Mouse (Mus musculus) layer of hippocampus, postnatal 25 days (tissue): ENCODE results near the gene Capn10. TPM values are rescaled to one million over a fixed set of nuclear protein-coding genes. Genes with fewer than 3 reads are reported as not detected.

Experiments
- DNase-seq, 2 experiments: peaks; one replicate each; pipeline ENCODE4 v3.0.0; 2022; ENCODE audit warnings: mixed read lengths in 2 of 2, low spot score in 1 of 2; ENCODE audit errors: extremely low spot score in 1 of 2
- total RNA-seq, 2 experiments: library from RNA; stranded (reverse); gene quantifications; 2 replicates each; pipeline ENCODE4 v1.2.3; 2021

Capn10 gene
- total RNA-seq: 10 to 100 TPM; 40.8 to 49.5 TPM

DNA sequence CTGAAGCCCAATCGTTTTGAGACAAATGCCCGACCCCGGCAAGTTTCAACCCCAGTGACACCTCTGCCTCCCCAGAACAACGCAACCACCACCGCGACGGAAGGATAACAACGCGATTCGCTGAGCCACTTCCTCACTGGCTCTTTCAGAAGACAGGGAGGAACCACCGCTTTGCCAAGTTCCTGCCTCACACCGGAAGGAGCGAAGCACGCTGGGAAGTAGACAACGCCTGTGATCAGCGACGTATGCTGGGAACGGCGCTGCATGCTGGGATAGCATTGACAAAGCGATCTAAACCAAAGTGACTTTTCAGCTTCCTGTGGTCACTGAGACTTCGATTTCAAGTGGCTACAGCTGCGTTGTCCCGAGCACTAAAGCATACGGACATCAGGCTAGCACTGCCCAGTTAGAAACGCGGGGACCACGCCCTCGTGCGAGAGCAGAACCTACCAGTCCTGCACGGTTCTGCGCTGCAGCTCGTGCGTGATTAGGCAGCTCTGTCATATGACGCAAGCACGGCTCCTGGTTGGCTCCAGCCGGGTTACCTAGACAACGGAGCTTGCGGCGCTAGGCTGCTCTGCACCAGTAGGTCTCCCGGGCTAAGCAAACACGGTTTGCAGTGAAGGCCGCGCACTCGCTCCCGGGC is at the start of gene Capn10:
Capn10 (plus strand) TSS at position 195 of the 646 bp plus-strand sequence.
- DNase-seq: peak; percentile 80 to 93

- no peak for DNase-seq
Measured at GRCm38 (mm10) chr1:92888901-92889655, 45.1 kb upstream of the Capn10 start.

GRCm38 (mm10) chr1:92892791-92893190 is 41.4 kb upstream of the Capn10 start:
- DNase-seq: no peak

GRCm38 (mm10) chr1:92893896-92894295 is 40.3 kb upstream of the Capn10 start:
- no peak for DNase-seq

DNA sequence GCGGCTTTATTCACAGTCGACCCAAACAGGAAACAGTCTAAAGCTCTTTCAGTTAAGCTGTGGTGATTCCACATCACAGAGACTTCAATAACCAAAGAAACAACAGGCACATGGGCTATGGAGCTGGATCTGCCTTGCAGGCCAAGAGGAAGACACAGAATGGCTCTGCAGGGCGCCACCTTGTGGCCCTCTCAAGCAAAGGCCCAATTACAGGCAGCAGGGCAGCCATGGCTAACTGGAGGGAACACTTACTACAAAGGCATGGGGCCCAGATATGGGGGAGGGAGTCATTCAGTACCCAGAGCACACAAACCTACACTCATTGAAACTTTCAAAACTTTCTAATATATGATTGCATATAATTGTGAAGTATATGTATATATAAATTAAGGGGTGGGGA is 39.1 kb upstream of the Capn10 start:
- DNase-seq: peak; percentile 61 to 76

GRCm38 (mm10) chr1:92902786-92903185 is 31.4 kb upstream of the Capn10 start, which contains the start of gene Ankmy1:
Ankmy1 (minus strand) TSS chr1:92902906.
- DNase-seq: peak; percentile 37 to 51

GRCm38 (mm10) chr1:92903627-92904026 is 30.5 kb upstream of the Capn10 start:
- DNase-seq: no peak

- DNase-seq: no peak
Measured at GRCm38 (mm10) chr1:92905703-92906310, 28.4 kb upstream of the Capn10 start.

DNA sequence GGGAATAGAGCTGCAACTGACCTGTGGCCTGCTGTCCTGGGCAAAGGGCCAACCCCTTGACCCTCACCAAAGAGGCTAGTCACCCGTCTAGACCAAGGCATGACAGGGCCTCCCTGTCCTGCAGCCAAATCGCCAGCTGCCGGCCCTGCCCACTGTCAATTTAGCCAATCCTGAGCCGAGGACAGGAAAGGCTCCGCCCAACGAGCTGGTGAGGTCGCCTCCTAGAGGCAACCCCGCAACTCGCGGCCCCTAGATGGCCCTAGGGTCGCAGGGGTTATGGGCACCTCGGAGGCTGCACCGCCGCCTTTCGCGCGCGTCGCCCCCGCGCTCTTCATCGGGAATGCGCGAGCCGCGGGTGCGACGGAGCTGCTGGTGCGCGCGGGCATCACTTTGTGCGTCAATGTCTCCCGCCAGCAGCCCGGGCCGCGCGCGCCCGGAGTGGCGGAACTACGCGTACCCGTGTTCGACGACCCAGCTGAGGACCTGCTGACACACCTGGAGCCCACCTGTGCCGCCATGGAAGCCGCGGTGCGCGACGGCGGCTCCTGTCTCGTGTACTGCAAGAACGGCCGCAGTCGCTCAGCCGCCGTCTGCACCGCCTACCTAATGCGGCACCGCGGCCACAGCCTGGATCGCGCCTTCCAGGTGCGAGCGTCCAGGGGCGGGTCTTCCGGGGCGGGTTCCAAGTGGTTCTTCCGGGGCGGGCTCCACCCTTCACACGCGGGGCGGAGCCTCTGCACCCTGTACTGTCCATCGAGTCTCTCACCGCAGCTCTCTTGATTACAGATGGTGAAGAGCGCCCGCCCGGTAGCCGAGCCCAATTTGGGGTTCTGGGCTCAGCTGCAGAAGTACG is 27.2 kb upstream of the Capn10 start, which contains the start of gene Dusp28:
Dusp28 (plus strand) TSS at position 203 of the 853 bp plus-strand sequence.
- DNase-seq: peak; percentile 65 to 70

DNA sequence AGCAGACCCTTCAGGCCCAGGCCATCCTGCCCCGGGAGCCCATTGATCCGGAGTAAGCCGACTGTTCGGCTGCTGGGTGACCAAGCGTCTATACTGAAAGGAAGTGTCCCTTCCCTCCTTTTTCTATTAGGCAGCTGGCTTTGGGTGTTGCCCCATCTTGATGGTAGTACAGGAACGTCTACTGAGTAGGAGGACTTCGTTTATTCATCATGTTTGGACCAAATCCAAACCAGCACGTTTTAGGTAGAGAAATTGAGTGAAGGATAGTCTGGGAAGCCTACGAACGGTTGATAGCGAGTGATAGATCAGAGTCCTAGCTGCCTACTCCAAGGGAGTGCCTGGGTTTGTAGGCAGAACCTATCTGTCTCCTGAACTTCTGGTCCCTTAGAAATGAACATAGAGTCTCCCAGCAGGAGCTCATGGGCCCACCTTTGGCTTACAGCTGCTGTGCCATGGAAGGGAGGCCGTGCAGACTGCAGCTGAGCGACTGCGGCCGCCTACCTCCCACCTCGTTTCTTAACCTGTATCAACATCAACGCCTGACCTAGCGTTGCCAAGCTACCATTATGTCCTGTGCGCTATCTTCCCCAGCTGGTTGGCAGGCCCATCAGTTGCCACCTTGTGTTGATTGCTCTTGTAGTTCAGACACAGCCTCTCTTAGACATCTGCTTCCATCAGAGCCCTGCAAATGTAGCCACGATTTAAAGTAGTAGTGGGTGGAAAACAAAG is 26.4 kb upstream of the Capn10 start:
- DNase-seq: no peak

DNA sequence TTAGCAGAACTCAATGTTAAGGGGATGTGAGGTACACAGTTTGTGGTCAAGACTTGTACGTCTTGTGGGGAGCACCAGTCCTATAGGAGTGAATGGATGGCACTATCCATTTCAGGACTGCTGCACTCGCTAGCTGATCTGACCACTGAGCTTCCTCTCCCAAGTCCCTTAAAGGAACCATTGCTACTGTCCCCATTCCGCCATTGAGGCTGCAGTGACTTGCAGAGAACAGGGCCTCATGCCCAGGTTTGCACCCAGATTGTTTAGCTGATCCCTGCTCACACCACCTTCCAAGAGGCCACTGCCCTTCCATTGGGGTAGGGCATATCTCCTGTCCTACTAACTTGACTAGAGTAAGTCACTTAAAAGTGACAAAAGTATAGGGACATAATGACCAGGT is 25.5 kb upstream of the Capn10 start:
- DNase-seq: no peak

DNA sequence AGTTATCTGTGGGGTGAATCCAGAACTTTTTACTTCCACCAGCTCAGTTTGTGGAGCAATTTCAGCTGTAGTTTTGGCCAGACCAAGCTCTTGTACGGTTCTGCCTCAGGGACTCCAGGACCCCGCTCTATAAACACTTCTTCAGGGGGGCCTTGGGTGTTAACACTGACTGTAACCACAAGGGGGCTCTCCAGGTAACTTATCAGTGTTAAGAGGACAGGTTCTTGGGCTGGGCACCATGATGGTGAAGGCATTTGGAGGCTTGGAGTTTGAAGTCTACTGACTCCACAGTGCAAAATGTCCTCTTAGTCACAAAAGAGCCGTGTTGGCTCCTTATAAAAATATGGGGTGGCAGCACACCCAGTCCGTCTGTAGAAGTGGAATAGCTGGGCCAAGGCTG is 25.1 kb upstream of the Capn10 start:
- DNase-seq: no peak

- peak; percentile 61 to 66 for DNase-seq
Measured at GRCm38 (mm10) chr1:92910239-92910885, 23.8 kb upstream of the Capn10 start, which contains the start of gene Rnpepl1. Rnpepl1 (plus strand) TSS chr1:92910783.

GRCm38 (mm10) chr1:92910925-92911720 is 23.1 kb upstream of the Capn10 start:
- DNase-seq: peak; percentile 60 to 64

DNA sequence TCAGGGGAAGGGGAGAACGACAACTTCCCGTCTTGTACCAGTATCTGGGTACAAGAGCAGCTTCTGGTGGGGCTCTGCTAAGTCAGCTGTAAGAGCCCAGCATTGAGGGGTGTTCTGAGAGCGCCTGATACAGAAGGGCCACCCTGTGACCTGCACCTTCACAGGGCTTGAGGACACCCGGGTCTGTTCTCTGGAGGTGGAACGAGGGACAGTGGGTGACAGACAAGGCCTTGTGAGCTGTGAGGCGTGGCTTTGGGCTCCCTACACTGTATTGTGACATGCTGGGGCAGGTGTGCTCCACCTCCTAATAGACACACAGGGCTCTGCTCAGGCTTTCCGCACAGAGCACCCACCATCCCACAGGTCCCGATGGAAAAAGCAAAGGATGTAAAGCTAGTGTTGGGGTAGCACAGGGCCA is 22.4 kb upstream of the Capn10 start:
- DNase-seq: no peak

GRCm38 (mm10) chr1:92912286-92912685 is 21.9 kb upstream of the Capn10 start:
- DNase-seq: no peak

DNA sequence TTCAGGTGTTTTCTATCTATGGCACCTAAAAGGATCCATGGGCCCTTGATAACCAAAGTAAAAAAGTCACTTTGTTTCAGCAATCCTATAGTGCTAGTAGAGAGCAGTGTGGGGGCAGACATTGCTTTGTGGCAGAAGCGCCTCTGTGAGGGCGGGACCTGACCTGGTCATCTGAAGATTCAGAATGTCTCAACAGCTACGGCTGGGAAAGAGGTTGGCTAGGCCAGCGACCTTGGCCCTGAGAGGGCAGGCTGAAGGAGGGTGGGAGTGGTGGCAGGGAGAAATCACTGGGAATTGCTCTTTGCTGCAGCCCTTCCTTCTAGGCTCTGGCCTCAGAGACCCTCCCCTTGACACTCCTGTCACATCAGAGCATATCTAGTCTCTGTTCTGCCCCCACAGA is 19.9 kb upstream of the Capn10 start:
- DNase-seq: no peak

GRCm38 (mm10) chr1:92914993-92915392 is 19.2 kb upstream of the Capn10 start:
- no peak for DNase-seq
